Mouse (Mus musculus): ENCODE measurements around the gene Lrrc58.

GRCm38 (mm10) chr16:37853279-37853678 lies 14.9 kb upstream of the Lrrc58 start:
- no peak for TF ChIP-seq POLR2A (IDR thresholded peaks at IDR 0.05; ENCODE audit: low read depth, low read length)
- TF ChIP-seq CTCF (IDR thresholded peaks at IDR 0.05; ENCODE audit: extremely low read depth, insufficient read depth, insufficient read length, insufficient replicate concordance) = no peak

All from spleen, adult 2 months (tissue).